9 mouse cellular contexts compared by ENCODE assay signal in genomic region chr1:74770727-74771466, GRCm38 (mm10). TPM values are rescaled to one million over a fixed set of nuclear protein-coding genes. Genes with fewer than 3 reads are reported as not detected.
A peak's percentile ranks its signal among the peaks of the same experiment; 100 is the strongest.
DNase-seq lines count a peak whose midpoint lies in the region; ATAC-seq and TF ChIP-seq lines count a peak whose summit lies in the region.
"Had no signal": no experiment of that assay in that cellular context is flagged by ENCODE, and none has a peak within 500 bp of the region (broad histone marks: within the 10 kb centered on the region; RNA-seq: fewer than 3 reads in every experiment).

No protein-coding gene starts in this region.

- peaks cover 9% of the 10 kb centered on the region for H3K4me1 ChIP-seq in lung, postnatal 0 days (ENCODE audit: insufficient read depth, low read depth, low read length)
- H3K4me1 ChIP-seq in forebrain, embryonic 13.5 days = peaks cover 28% of the 10 kb centered on the region
- H3K4me1 ChIP-seq in limb, embryonic 15.5 days = peaks cover 41% of the 10 kb centered on the region
- H3K4me1 ChIP-seq in stomach, embryonic 15.5 days = peaks cover 25% of the 10 kb centered on the region

- H3K36me3 ChIP-seq in lung, postnatal 0 days (ENCODE audit: insufficient read depth, low read length) = no peaks in the 10 kb centered on the region
- H3K36me3 ChIP-seq in forebrain, embryonic 13.5 days (ENCODE audit: poor library complexity, severe bottlenecking) = no peaks in the 10 kb centered on the region
- no peaks in the 10 kb centered on the region for H3K36me3 ChIP-seq in limb, embryonic 15.5 days
- no peaks in the 10 kb centered on the region for H3K36me3 ChIP-seq in stomach, embryonic 15.5 days

- no peak for DNase-seq in lung, postnatal 0 days (ENCODE audit: low spot score)
- no peak for DNase-seq in lung, postnatal 14 days
- no peak for DNase-seq in right cerebral cortex, adult 18-20 months
- DNase-seq in layer of hippocampus, postnatal 10 days (ENCODE audit: low spot score in 2 of 2) = no peak
- DNase-seq in adrenal gland, postnatal 14 days = no peak

- peak overlapping the region; percentile 38 for H3K4me3 ChIP-seq in lung, postnatal 0 days (ENCODE audit: low read depth, low read length)
- H3K4me3 ChIP-seq in forebrain, embryonic 13.5 days = peak overlapping the region; percentile 45
- peak overlapping the region; percentile 50 for H3K4me3 ChIP-seq in limb, embryonic 15.5 days
- peak overlapping the region; percentile 49 for H3K4me3 ChIP-seq in stomach, embryonic 15.5 days (replicated peaks)

- no peak overlapping the region for H3K9ac ChIP-seq in lung, postnatal 0 days (replicated peaks; ENCODE audit: low read depth)
- peak overlapping the region; percentile 50; the same call in 1 of the 2 replicates for H3K9ac ChIP-seq in forebrain, embryonic 13.5 days
- no peak overlapping the region for H3K9ac ChIP-seq in limb, embryonic 15.5 days
- H3K9ac ChIP-seq in stomach, embryonic 15.5 days = no peak overlapping the region

- peaks cover 41% of the 10 kb centered on the region for H3K27me3 ChIP-seq in lung, postnatal 0 days (replicated peaks; ENCODE audit: insufficient read depth, low read length)
- peaks cover 98% of the 10 kb centered on the region for H3K27me3 ChIP-seq in forebrain, embryonic 13.5 days
- peaks cover 70% of the 10 kb centered on the region for H3K27me3 ChIP-seq in limb, embryonic 15.5 days
- peaks cover 65% of the 10 kb centered on the region for H3K27me3 ChIP-seq in stomach, embryonic 15.5 days (replicated peaks)

- H3K9me3 ChIP-seq in lung, postnatal 0 days (ENCODE audit: low read length) = no peaks in the 10 kb centered on the region
- no peaks in the 10 kb centered on the region for H3K9me3 ChIP-seq in forebrain, embryonic 13.5 days (replicated peaks)
- no peaks in the 10 kb centered on the region for H3K9me3 ChIP-seq in limb, embryonic 15.5 days
- no peaks in the 10 kb centered on the region for H3K9me3 ChIP-seq in stomach, embryonic 15.5 days

- H3K27ac ChIP-seq in lung, postnatal 0 days (ENCODE audit: low read length) = no peak overlapping the region
- no peak overlapping the region for H3K27ac ChIP-seq in forebrain, embryonic 13.5 days
- peak overlapping the region; percentile 24; the same call in 1 of the 2 replicates for H3K27ac ChIP-seq in limb, embryonic 15.5 days
- no peak overlapping the region for H3K27ac ChIP-seq in stomach, embryonic 15.5 days

- WGBS in lung, postnatal 0 days = 6% methylated on average over 35 of the region's 35 CpGs
- WGBS in forebrain, embryonic 13.5 days = under 1% methylated on average over 35 of the region's 35 CpGs
- 3% methylated on average over 35 of the region's 35 CpGs for WGBS in limb, embryonic 15.5 days
- WGBS in stomach, embryonic 15.5 days = 2% methylated on average over 35 of the region's 35 CpGs

- no peak for TF ChIP-seq CTCF in lung, postnatal 0 days (IDR thresholded peaks at IDR 0.05)

- no peak for ATAC-seq in lung, postnatal 0 days
- ATAC-seq in forebrain, embryonic 13.5 days = no peak
- ATAC-seq in limb, embryonic 15.5 days (ENCODE audit: insufficient number of reproducible peaks, low FRiP score, low TSS enrichment, low read depth) = no peak
- no peak for ATAC-seq in stomach, embryonic 15.5 days (ENCODE audit: insufficient read depth, low FRiP score, low read depth)

- no peak for TF ChIP-seq EP300 in lung, postnatal 0 days (IDR thresholded peaks at IDR 0.05)

- H3K4me2 ChIP-seq in lung, postnatal 0 days (replicated peaks; ENCODE audit: low read depth, low read length) = peak overlapping the region; percentile 76
- peak overlapping the region; percentile 83 for H3K4me2 ChIP-seq in forebrain, embryonic 13.5 days
- H3K4me2 ChIP-seq in limb, embryonic 15.5 days = peak overlapping the region; percentile 91
- peak overlapping the region; percentile 91 for H3K4me2 ChIP-seq in stomach, embryonic 15.5 days

RNA-seq across cellular contexts. Expression of gene Wnt6, which starts 0.8 kb away (rescaled TPM):
- 0.36 and 0.50 TPM in 2 replicates for polyA plus RNA-seq in lung, postnatal 0 days (2015; fragmentation: Nextera tagmentation; extraction: Ambion mirVana)
- 0.73 and 0.92 TPM in 2 replicates for polyA plus RNA-seq in forebrain, embryonic 13.5 days (2015; fragmentation: Nextera tagmentation; extraction: Ambion mirVana)
- polyA plus RNA-seq in limb, embryonic 15.5 days (2015; fragmentation: Nextera tagmentation; extraction: Ambion mirVana) = 49.5 and 53.6 TPM in 2 replicates
- polyA plus RNA-seq in stomach, embryonic 15.5 days (2015; fragmentation: Nextera tagmentation; extraction: Ambion mirVana) = 1.4 and 1.8 TPM in 2 replicates
- 1 to 10 TPM in 1 of 2 experiments, under 1 TPM in 1; 0.75 to 1.3 TPM for total RNA-seq in layer of hippocampus, postnatal 10 days (2021)
- total RNA-seq in adrenal gland, postnatal 14 days (2021) = 2.4 and 3.2 TPM in 2 replicates

RNA-seq across cellular contexts. Expression of gene Wnt10a, which starts 20.4 kb away (rescaled TPM):
- polyA plus RNA-seq in lung, postnatal 0 days (2015; fragmentation: Nextera tagmentation; extraction: Ambion mirVana) = not detected in 2 replicates
- polyA plus RNA-seq in forebrain, embryonic 13.5 days (2015; fragmentation: Nextera tagmentation; extraction: Ambion mirVana) = 0.29 and 0.63 TPM in 2 replicates
- polyA plus RNA-seq in limb, embryonic 15.5 days (2015; fragmentation: Nextera tagmentation; extraction: Ambion mirVana) = 9.0 and 9.1 TPM in 2 replicates
- 2.6 and 3.5 TPM in 2 replicates for polyA plus RNA-seq in stomach, embryonic 15.5 days (2015; fragmentation: Nextera tagmentation; extraction: Ambion mirVana)
- total RNA-seq in layer of hippocampus, postnatal 10 days (2021) = 1 to 10 TPM; 1.1 to 1.2 TPM
- 0.30 TPM in 2 replicates for total RNA-seq in adrenal gland, postnatal 14 days (2021)

RNA-seq across cellular contexts. Expression of gene Prkag3, which starts 21.9 kb away (rescaled TPM):
- 2.6 and 4.6 TPM in 2 replicates for polyA plus RNA-seq in lung, postnatal 0 days (2015; fragmentation: Nextera tagmentation; extraction: Ambion mirVana)
- polyA plus RNA-seq in forebrain, embryonic 13.5 days (2015; fragmentation: Nextera tagmentation; extraction: Ambion mirVana) = not detected in 2 replicates
- 2.8 and 7.5 TPM in 2 replicates for polyA plus RNA-seq in limb, embryonic 15.5 days (2015; fragmentation: Nextera tagmentation; extraction: Ambion mirVana)
- polyA plus RNA-seq in stomach, embryonic 15.5 days (2015; fragmentation: Nextera tagmentation; extraction: Ambion mirVana) = 0.28 and 0.36 TPM in 2 replicates
- total RNA-seq in layer of hippocampus, postnatal 10 days (2021) = not detected
- total RNA-seq in adrenal gland, postnatal 14 days (2021) = 0.15 TPM in 1 of 2 replicates, not detected in the other
- total RNA-seq: left cerebral cortex, postnatal 10 days had no signal

RNA-seq across cellular contexts. Expression of gene Cyp27a1, which starts 57.5 kb away (rescaled TPM):
- 5.2 and 5.4 TPM in 2 replicates for polyA plus RNA-seq in lung, postnatal 0 days (2015; fragmentation: Nextera tagmentation; extraction: Ambion mirVana)
- polyA plus RNA-seq in forebrain, embryonic 13.5 days (2015; fragmentation: Nextera tagmentation; extraction: Ambion mirVana) = 0.81 and 1.4 TPM in 2 replicates
- polyA plus RNA-seq in limb, embryonic 15.5 days (2015; fragmentation: Nextera tagmentation; extraction: Ambion mirVana) = 9.7 and 10.5 TPM in 2 replicates
- 6.1 and 7.9 TPM in 2 replicates for polyA plus RNA-seq in stomach, embryonic 15.5 days (2015; fragmentation: Nextera tagmentation; extraction: Ambion mirVana)
- 1 to 10 TPM in 1 of 2 experiments, under 1 TPM in 1; 0.33 to 1.6 TPM for total RNA-seq in layer of hippocampus, postnatal 10 days (2021)
- total RNA-seq in adrenal gland, postnatal 14 days (2021) = 26.0 and 27.2 TPM in 2 replicates

Comparison
In these comparisons a context has a peak if more than half of its experiments do, and no peak if none do; other contexts are left out.
1. RNA of gene Wnt6, which starts 0.8 kb away (polyA plus RNA-seq): 49.5 to 53.6 TPM in limb, embryonic 15.5 days; 1.4 to 1.8 TPM in stomach, embryonic 15.5 days, 0.73 to 0.92 TPM in forebrain, embryonic 13.5 days and 0.36 to 0.50 TPM in lung, postnatal 0 days; every median in the first group is over 10 times any median in the second.
2. Peak in every context shown above with its lines, with median percentiles within 50 percentile points of each other: H3K4me2 ChIP-seq and H3K4me3 ChIP-seq.